Mouse (Mus musculus) liver, embryonic 13.5 days (tissue): Measurements from ENCODE around the gene Snx21. TPM values are rescaled to one million over a fixed set of nuclear protein-coding genes. Genes with fewer than 3 reads are reported as not detected.

Experiments used
- ATAC-seq: fragments of 200-750 bp; cut with Nextera tagmentation; 2 replicates; pipeline ENCODE4 v1.8.0; 2017; ENCODE audit warnings: low read depth, mild to moderate bottlenecking, moderate number of reproducible peaks, moderate library complexity
- DNase-seq: peaks from one replicate; pipeline ENCODE4 v3.0.0; 2022
- H3K27ac ChIP-seq: fragments of 300-500 bp; sonication (generic); 2 replicates; pipeline ENCODE4 v1.5.1; 2015; ENCODE audit warnings: moderate library complexity, mild to moderate bottlenecking, inconsistent platforms
- H3K27me3 ChIP-seq: fragments of 300-500 bp; sonication (generic); 2 replicates; pipeline ENCODE4 v1.6.1; 2015; ENCODE audit warnings: mild to moderate bottlenecking, inconsistent platforms
- H3K36me3 ChIP-seq: fragments of 300-500 bp; sonication (generic); 2 replicates; pipeline ENCODE4 v1.6.1; 2015; ENCODE audit warnings: mild to moderate bottlenecking, inconsistent platforms
- H3K4me1 ChIP-seq: fragments of 300-500 bp; sonication (generic); replicated peaks from 2 replicates; pipeline ENCODE4 v1.6.1; 2015; ENCODE audit warnings: inconsistent platforms
- H3K4me2 ChIP-seq: fragments of 300-500 bp; sonication (generic); 2 replicates; pipeline ENCODE4 v1.6.1; 2015; ENCODE audit warnings: inconsistent platforms, mild to moderate bottlenecking, moderate library complexity
- H3K4me3 ChIP-seq: fragments of 300-500 bp; sonication (generic); replicated peaks from 2 replicates; pipeline ENCODE4 v1.5.1; 2015; ENCODE audit warnings: mild to moderate bottlenecking, inconsistent platforms
- H3K9ac ChIP-seq: fragments of 300-500 bp; sonication (generic); 2 replicates; pipeline ENCODE4 v1.6.1; 2015; ENCODE audit warnings: mild to moderate bottlenecking, inconsistent platforms
- H3K9me3 ChIP-seq: fragments of 300-500 bp; sonication (generic); replicated peaks from 2 replicates; pipeline ENCODE4 v1.6.1; 2016; ENCODE audit warnings: inconsistent platforms
- WGBS: fragments of 180-500 bp; shearing (Covaris S2); methylation state at CpG from one replicate; pipeline ENCODE4 v1.1.7; 2015; ENCODE audit not compliant: insufficient replicate concordance; 5-methylcytosine and 5-hydroxymethylcytosine counted together
- polyA plus RNA-seq: library from polyadenylated mRNA; unstranded; fragments of >200 nt; fragmentation: Nextera tagmentation; extraction: Ambion mirVana; gene quantifications from 2 replicates; pipeline ENCODE4 v1.2.1, GENCODE M21; 2015

Snx21 gene
- polyA plus RNA-seq, 1 experiment from 2014 or later: 4.1 TPM

- 80% methylated on average over 2 of the region's 2 CpGs for WGBS
- peaks cover 55% of the 10 kb centered on the region for H3K4me1 ChIP-seq
Observed at GRCm38 (mm10) chr2:164754800-164755199, 30.8 kb upstream of the Snx21 start.

GRCm38 (mm10) chr2:164757841-164758240 is 27.8 kb upstream of the Snx21 start:
- Histone ChIP-seq H3K4me2 (peak overlapping the region; percentile 56), H3K36me3 (peaks cover 94% of the 10 kb centered on the region), H3K4me1 (peaks cover 82% of the 10 kb centered on the region), H3K27ac (peak overlapping the region; percentile 98), H3K4me3 (no peak overlapping the region), H3K9ac (peak overlapping the region; percentile 68), H3K9me3 (no peaks in the 10 kb centered on the region; the same call in 1 of the 2 replicates), H3K27me3 (no peaks in the 10 kb centered on the region)
- 90% methylated on average over 11 of the region's 11 CpGs for WGBS
- ATAC-seq (no peak), DNase-seq (no peak)

More at GRCm38 (mm10) chr2:164754800-164755199, 30.8 kb upstream of the Snx21 start:
- DNase-seq: no peak
- peaks cover 97% of the 10 kb centered on the region for H3K36me3 ChIP-seq
- no peak for ATAC-seq
- H3K9ac ChIP-seq: peak overlapping the region; percentile 39; the same call in 1 of the 2 replicates
- no peak overlapping the region for H3K4me2 ChIP-seq
- no peaks in the 10 kb centered on the region for H3K27me3 ChIP-seq
- no peak overlapping the region for H3K4me3 ChIP-seq
- H3K9me3 ChIP-seq: no peaks in the 10 kb centered on the region; the same call in 1 of the 2 replicates
- peak overlapping the region; percentile 98 for H3K27ac ChIP-seq

GRCm38 (mm10) chr2:164758692-164759091 is 26.9 kb upstream of the Snx21 start:
- Histone ChIP-seq H3K36me3 (peaks cover 94% of the 10 kb centered on the region), H3K4me2 (peak overlapping the region; percentile 56), H3K27me3 (no peaks in the 10 kb centered on the region), H3K4me1 (peaks cover 89% of the 10 kb centered on the region), H3K4me3 (0 out of 2 replicates have a peak overlapping the region, but pooled peaks have one; percentile 4), H3K9ac (peak overlapping the region; percentile 68), H3K9me3 (no peaks in the 10 kb centered on the region; the same call in 1 of the 2 replicates), H3K27ac (peak overlapping the region; percentile 98)
- 43% methylated on average over 1 of the region's 1 CpGs for WGBS
- DNase-seq: peak; percentile 67
- ATAC-seq: peak; percentile 71

GRCm38 (mm10) chr2:164760059-164760833 is 25.4 kb upstream of the Snx21 start:
- Histone ChIP-seq H3K27me3 (no peaks in the 10 kb centered on the region), H3K4me3 (peak overlapping the region; percentile 29), H3K4me2 (peak overlapping the region; percentile 56), H3K9me3 (no peaks in the 10 kb centered on the region; the same call in 1 of the 2 replicates), H3K27ac (peak overlapping the region; percentile 98), H3K36me3 (peaks cover 89% of the 10 kb centered on the region), H3K4me1 (peaks cover 82% of the 10 kb centered on the region), H3K9ac (peak overlapping the region; percentile 68)
- DNase-seq (peak; percentile 78), ATAC-seq (peak; percentile 74)
- 44% methylated on average over 4 of the region's 4 CpGs for WGBS

- Histone ChIP-seq H3K4me1 (peaks cover 81% of the 10 kb centered on the region), H3K9ac (peak overlapping the region; percentile 68), H3K27ac (peak overlapping the region; percentile 98), H3K27me3 (no peaks in the 10 kb centered on the region), H3K36me3 (peaks cover 89% of the 10 kb centered on the region), H3K4me3 (no peak overlapping the region), H3K9me3 (no peaks in the 10 kb centered on the region; the same call in 1 of the 2 replicates), H3K4me2 (peak overlapping the region; percentile 56)
- peak; percentile 75 for DNase-seq
- ATAC-seq: peak; percentile 90
- 65% methylated on average over 2 of the region's 2 CpGs for WGBS
Observed at GRCm38 (mm10) chr2:164761502-164761901, 24.1 kb upstream of the Snx21 start.

GRCm38 (mm10) chr2:164761971-164762370 is 23.7 kb upstream of the Snx21 start:
- H3K9ac ChIP-seq: peak overlapping the region; percentile 68
- DNase-seq (no peak), ATAC-seq (no peak)
- H3K4me1 ChIP-seq: peaks cover 81% of the 10 kb centered on the region
- no peak overlapping the region for H3K4me3 ChIP-seq
- peak overlapping the region; percentile 56 for H3K4me2 ChIP-seq
- peak overlapping the region; percentile 98 for H3K27ac ChIP-seq
- 88% methylated on average over 4 of the region's 4 CpGs for WGBS
- H3K27me3 ChIP-seq: no peaks in the 10 kb centered on the region
- peaks cover 89% of the 10 kb centered on the region for H3K36me3 ChIP-seq
- H3K9me3 ChIP-seq: no peaks in the 10 kb centered on the region

GRCm38 (mm10) chr2:164762593-164762992 is 23.0 kb upstream of the Snx21 start:
- no peak for DNase-seq
- 79% methylated on average over 7 of the region's 7 CpGs for WGBS
- H3K9me3 ChIP-seq: no peaks in the 10 kb centered on the region
- H3K4me3 ChIP-seq: no peak overlapping the region
- H3K9ac ChIP-seq: peak overlapping the region; percentile 68
- peaks cover 80% of the 10 kb centered on the region for H3K4me1 ChIP-seq
- peak overlapping the region; percentile 98 for H3K27ac ChIP-seq
- peaks cover 89% of the 10 kb centered on the region for H3K36me3 ChIP-seq
- 0 out of 2 replicates have a peak, but pooled peaks have one; percentile 7 for ATAC-seq
- peak overlapping the region; percentile 56; the same call in 1 of the 2 replicates for H3K4me2 ChIP-seq
- H3K27me3 ChIP-seq: no peaks in the 10 kb centered on the region

- DNase-seq (no peak), ATAC-seq (no peak)
- Histone ChIP-seq H3K9ac (peak overlapping the region; percentile 33; the same call in 1 of the 2 replicates), H3K9me3 (no peaks in the 10 kb centered on the region), H3K4me1 (peaks cover 63% of the 10 kb centered on the region), H3K36me3 (peaks cover 76% of the 10 kb centered on the region), H3K27me3 (no peaks in the 10 kb centered on the region), H3K4me3 (no peak overlapping the region), H3K4me2 (no peak overlapping the region), H3K27ac (peak overlapping the region; percentile 71)
- 73% methylated on average over 3 of the region's 3 CpGs for WGBS
Observed at GRCm38 (mm10) chr2:164765841-164766240, 19.8 kb upstream of the Snx21 start.

GRCm38 (mm10) chr2:164767812-164768540 is 17.6 kb upstream of the Snx21 start:
- Histone ChIP-seq H3K4me2 (peak overlapping the region; percentile 73), H3K27ac (peak overlapping the region; percentile 65), H3K4me3 (peak overlapping the region; percentile 67; the same call in 1 of the 2 replicates), H3K9ac (peak overlapping the region; percentile 22), H3K27me3 (no peaks in the 10 kb centered on the region), H3K9me3 (no peaks in the 10 kb centered on the region), H3K36me3 (peaks cover 76% of the 10 kb centered on the region), H3K4me1 (peaks cover 63% of the 10 kb centered on the region)
- no peak for DNase-seq
- WGBS: 92% methylated on average over 15 of the region's 15 CpGs
- no peak for ATAC-seq

- Histone ChIP-seq H3K4me1 (peaks cover 68% of the 10 kb centered on the region), H3K9me3 (no peaks in the 10 kb centered on the region), H3K9ac (peak within 1 kb of the TSS; percentile 96), H3K27me3 (no peaks in the 10 kb centered on the region), H3K36me3 (peaks cover 71% of the 10 kb centered on the region), H3K4me3 (peak within 1 kb of the TSS; percentile 83), H3K27ac (peak within 1 kb of the TSS; percentile 95), H3K4me2 (peak within 1 kb of the TSS; percentile 78)
- 2% methylated on average over 53 of the region's 53 CpGs for WGBS
- DNase-seq (peak; percentile 99), ATAC-seq (peak; percentile 94)
Observed at GRCm38 (mm10) chr2:164769258-164770037, 16.2 kb upstream of the Snx21 start, which contains the start of gene Ube2c. Gene Ube2c, plus strand, starts transcription at chr2:164769898.
